Mouse (Mus musculus): Measurements from ENCODE around the gene Chpf2.
A peak's percentile ranks its signal among the peaks of the same experiment; 100 is the strongest.

DNA sequence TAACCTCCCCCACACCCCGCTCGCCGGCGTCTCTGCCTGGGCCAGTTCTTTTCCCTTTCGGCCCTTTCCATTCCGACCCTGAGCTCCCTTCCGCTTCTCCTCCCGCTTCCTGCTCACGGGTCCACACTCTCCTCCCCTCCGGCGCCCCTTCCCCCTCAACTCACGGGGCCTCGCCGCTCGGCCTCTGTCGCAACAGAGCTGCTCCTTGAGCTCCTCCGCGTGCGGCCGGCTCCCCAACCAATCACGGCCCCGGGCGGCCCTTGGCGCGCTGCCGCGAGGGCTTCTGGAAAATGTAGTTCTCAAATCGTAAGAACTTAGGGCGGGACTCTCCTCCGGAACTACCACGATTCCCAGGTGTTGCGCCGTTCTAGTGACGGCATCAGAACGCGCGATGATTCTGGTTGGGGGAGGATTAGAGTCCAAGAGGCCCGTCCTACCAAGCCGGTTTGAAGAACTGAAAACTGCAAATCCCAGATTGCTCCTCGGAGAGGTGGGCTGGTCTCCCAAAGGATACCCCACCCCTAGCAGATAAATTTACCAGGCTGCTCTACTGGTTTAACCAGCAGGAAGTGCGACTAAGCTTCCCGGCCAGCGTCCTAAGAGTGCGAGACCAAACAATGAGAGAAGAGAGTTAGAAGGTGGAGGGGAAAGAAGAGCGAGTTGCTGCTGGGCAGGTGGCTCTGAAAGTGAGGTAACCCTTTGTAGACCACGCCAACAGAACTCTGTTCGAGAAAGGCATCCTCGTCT is 9.2 kb upstream of the Chpf2 start, which contains the start of gene Abcf2:
- TF ChIP-seq POLR2A (IDR thresholded peaks at IDR 0.05; ENCODE audit: extremely low read depth, insufficient read depth, low read length) (peak; percentile 79), CTCF (IDR thresholded peaks at IDR 0.05; ENCODE audit: low read depth, low read length) (no peak)

All from liver, adult 2 months (tissue).